Mouse (Mus musculus): ENCODE measurements at regions not wholly inside any gene's neighbourhood (a gene's known extent, or its start where the extent isn't known, plus 50 kb on each side); places are given as distances from the start of the nearest gene placed in this dataset.

DNA sequence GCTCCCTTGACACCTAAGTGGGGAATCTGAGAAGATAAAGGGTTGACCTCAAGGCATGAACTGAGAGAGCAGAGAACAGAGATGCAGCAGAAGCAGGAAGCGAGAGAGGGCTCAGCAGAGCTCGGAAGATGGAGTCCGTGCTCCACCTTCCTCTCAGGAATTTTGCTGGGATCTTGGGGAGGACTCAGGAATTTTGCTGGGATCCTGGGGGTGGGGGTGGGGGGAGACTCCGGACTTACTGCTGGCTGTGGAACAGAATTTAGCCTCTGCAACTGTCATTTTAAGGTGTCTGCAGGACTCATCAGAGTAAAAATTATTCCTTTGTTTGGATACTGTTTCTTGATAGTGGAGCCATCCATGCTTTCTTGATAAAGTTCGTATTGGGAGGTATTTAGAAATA, 243.7 kb upstream of the Tmpo start:
- TF ChIP-seq FLI1 (IDR thresholded peaks at IDR 0.05; ENCODE audit: low read length) (no peak), GATA1 (IDR thresholded peaks at IDR 0.05; ENCODE audit: borderline replicate concordance, low read length) (no peak)

Data from megakaryocyte, embryonic 14.5 days (primary cell).